Mouse (Mus musculus) liver, adult 2 months (tissue): ENCODE results near the gene Magi2.

Experiments used
- CTCF ChIP-seq: fragments of 200-500 bp; IDR thresholded peaks from 2 replicates; pipeline ENCODE4 v1.5.1; 2011; ENCODE audit warnings: low read depth, low read length, control low read depth
- POLR2A ChIP-seq: fragments of 200-500 bp; IDR thresholded peaks from 2 replicates; pipeline ENCODE4 v1.6.1; 2011; ENCODE audit warnings: low read length, control low read depth; ENCODE audit not compliant: insufficient read depth; ENCODE audit errors: extremely low read depth

DNA sequence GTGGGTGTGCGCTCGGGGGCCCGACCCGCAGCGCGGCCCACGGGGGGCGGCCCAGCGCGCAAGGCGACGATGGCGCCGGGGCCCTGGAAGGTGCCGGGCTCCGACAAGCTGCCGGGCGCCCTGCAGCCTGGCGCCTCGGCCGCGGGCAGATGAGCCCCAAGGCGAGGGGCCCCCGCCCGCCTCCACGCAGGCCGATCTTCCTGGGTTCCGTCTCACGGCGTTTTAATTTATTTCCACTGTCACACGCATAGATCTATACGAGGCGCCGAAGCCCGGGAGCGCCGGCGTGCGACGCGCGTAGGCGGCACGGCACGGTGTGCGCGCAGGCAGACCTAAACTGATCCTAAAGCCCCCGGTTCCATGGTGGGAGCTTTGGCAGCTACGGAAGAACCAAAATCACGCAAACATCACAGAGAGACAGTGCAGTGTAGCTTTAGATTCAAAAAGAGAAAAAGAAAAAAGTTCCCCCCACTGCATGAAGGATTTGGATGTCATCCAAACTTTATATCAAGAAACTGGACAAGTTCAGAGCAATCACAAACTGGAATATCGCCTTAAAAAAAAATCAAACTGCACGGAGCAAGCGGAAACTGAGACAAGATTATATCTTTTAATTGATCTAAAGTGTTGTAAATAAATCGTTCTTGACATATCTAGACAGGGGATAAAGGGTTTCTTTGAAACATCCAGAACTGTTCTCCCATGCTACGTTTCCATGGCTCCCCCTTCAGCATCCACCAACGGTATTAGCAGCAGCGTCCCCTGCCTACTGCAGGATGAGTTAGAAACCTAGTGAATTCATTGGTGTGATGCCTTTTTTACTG is 1475.9 kb downstream of the Magi2 start:
- no peak for TF ChIP-seq POLR2A
- TF ChIP-seq CTCF: 0 out of 2 replicates have a peak, but pooled peaks have one; percentile 2
